Mouse (Mus musculus): Measurements from ENCODE around the gene Slc30a1.

The Slc30a1 gene

DNA sequence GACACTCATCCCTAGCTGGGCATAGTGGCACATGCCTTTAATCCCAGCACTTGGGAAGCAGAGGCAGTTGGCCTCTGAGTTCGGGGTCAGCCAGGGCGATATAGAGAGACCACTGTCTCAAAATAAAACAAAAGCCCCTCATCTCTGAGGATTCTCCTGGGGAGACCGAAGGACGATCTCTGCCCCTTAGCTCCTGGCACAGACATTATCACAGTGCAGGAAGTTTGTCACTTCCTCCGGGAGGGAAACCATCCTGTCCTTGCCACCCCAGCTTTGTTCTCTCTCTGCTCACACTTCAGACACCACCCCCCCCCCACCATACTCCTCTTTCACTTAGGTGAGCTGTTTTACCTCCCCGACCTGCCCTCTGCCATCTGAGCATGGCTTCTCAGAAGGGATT is 37.1 kb downstream of the Slc30a1 start:
- DNase-seq (ENCODE audit: inconsistent ontology term), result no peak

GRCm38 (mm10) chr1:191945341-191945740 is 38.8 kb downstream of the Slc30a1 start:
- no peak for DNase-seq (ENCODE audit: inconsistent ontology term)

DNA sequence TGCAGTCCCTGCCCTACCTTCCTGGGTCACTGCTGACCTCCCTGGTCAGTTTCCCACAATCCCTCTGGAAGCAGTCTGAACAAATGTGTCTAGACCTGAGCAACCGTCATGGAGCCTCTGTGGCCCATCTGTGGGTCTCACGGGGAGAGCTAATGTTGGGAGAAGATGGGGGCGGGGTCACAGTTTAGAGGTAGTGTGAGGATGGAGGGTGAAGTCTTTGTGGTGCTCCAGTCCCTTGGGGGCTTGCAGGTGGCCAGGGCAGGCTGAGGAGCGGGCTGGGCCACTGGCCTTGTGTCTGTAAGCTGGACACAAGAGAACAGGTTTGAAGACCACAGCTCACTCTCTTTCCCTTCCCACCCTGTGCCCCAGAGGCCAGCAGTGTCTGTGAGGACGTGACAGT is 39.2 kb downstream of the Slc30a1 start:
- no peak for DNase-seq (ENCODE audit: inconsistent ontology term)

DNA sequence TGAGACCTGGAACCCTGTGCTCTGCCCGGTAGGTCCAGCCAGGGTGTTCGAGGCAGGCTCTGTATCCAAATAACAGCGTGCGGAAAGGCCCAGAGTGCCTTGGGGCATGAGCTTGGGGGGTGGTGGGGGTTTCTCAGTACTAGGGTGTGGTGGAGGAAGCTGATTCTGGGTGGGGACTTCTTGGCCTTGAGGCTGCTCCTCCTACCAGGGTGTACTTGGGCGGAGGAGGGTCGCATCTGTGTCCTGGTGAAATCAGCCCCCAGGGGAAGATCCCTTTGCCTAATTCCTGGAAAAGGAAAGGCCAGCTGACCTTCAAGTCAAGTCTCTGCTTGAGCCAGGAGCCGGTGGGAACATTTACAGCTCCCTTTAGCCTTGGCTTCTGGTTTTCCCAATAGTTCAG is 39.7 kb downstream of the Slc30a1 start:
- DNase-seq (ENCODE audit: inconsistent ontology term), result no peak

- DNase-seq (ENCODE audit: inconsistent ontology term), result no peak
Observed at GRCm38 (mm10) chr1:191946835-191947234, 40.3 kb downstream of the Slc30a1 start.

DNA sequence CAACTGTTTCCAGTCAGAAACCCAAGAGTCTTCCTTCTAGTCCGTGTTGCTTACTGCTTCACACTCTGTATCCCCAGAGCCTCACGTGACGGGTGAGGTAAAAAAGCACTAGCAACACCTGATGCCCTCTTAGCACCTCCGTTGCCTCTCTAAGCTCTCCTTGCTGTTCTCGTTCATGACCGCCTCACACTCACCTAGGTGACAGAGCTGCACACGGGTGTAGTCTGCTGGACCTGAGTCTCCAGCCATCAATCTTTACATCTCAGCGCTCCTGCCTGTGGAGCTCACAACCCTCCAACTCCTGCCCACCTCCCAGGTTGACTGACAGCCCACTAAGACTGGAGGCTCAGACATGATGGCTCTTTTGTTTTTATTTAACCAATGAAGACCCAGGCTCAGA is 41.2 kb downstream of the Slc30a1 start:
- no peak for DNase-seq (ENCODE audit: inconsistent ontology term)

DNA sequence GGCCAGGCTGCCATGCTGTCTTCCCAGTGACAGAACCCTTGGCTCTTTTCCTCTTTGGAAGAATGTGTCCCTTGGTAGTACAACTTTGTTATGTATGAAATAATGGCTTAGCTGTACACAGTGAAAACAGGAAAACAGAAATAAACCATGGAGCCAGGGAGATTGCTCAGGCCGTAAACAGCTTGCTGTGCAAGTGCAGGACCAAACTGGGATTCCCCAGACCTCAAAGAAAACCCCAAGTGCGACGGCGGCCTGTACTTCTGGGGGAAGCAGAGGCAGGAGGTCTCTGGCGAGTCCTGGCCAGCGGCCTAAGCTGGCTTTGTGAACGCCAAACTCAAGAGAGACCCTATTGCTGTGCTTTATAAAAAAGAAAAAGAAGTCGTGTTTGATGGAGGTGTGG is 42.0 kb downstream of the Slc30a1 start:
- no peak for DNase-seq (ENCODE audit: inconsistent ontology term)

DNA sequence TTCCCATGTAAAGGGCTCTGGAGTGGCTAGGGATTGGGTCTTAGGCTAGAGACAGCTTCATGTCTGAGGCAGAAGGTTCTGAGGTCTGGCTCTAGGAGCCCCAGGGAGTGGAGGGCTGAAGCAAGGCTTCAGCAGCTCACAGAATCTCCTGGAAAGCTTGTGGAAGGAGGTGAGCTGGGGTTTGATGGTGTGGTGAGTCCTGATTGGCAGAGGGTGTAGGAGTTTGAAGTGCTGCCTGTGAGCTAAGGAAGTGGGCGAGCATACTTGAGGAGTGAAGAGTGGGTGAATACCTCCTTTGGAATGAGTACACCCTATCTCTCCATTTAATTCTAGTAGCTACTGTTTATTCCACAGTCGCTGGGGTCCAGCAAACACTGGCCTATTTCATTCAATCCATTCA is 44.0 kb downstream of the Slc30a1 start:
- DNase-seq (ENCODE audit: inconsistent ontology term), result no peak

DNA sequence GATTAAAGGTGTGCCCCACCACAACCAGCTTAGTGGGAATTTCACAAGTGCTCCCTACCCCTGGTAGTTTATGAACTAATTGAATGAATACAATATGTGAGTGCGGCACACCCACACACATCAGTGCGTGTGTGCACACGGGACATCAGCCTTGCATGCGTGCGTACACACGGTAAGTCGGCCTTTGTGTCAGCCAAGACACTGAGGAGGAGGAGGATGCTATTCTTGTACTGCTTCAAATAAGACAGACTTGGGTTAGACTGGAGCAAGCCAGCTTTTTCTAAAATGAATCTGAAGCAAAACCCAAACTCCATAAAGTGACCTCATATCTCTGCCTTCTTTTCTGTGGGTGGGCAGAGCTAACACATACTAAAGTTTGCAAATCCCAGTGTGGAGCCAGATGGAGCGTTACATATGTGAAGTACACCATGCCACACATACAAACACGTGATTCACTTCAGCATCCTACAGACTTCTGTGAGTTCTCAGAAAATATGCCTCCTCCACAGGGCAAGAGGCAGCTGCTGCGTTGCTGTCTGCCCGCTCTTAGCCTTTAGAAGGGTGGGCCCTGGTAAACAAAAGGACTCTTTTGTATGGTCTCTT is 46.3 kb downstream of the Slc30a1 start:
- DNase-seq (ENCODE audit: inconsistent ontology term), result no peak

GRCm38 (mm10) chr1:191955101-191955500 is 48.5 kb downstream of the Slc30a1 start:
- DNase-seq (ENCODE audit: inconsistent ontology term), result peak; percentile 12

DNA sequence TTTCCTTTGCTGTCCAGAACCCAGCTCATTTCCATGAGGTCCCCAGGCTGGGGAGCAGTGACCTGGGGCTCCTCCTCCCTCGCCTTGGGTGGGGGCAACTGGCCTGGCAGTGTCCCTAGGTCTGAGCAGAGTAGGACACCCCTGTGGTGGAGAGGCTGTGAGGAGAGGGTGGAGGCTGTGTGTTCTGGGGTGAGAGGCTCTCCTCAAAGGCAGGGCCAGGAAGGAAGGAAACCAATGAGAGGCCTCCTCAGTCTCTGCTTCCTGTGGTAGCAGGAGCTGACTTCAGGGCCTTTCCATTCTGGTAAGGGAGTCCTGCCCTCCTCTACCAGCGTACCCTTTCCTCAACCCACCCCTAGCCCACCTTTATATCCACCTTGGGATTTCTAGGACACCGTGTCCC is 49.7 kb downstream of the Slc30a1 start:
- no peak for DNase-seq (ENCODE audit: inconsistent ontology term)

- DNase-seq (ENCODE audit: inconsistent ontology term), result peak; percentile 44
Observed at GRCm38 (mm10) chr1:191956871-191957270, 50.3 kb downstream of the Slc30a1 start.

DNA sequence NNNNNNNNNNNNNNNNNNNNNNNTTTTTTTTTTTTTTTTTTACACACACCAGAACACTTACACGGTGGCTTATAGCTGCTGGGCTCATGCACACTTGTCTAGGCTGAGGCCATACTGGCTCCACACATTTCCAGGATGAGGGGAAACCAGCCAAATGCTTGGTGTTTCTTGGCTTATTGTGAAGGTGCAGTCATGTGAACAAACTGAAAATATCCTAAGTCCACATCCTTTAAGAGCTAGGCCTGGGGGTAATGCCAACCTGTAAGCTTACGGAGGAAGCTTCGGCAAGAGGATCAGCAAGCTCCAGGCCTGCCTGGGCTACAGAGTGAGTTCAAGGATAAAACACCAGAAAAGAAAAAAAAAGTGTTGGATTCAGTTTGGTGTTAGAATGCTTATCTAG is 50.8 kb downstream of the Slc30a1 start:
- peak; percentile 74 for DNase-seq (ENCODE audit: inconsistent ontology term)

GRCm38 (mm10) chr1:191960946-191961345 is 54.4 kb downstream of the Slc30a1 start:
- DNase-seq (ENCODE audit: inconsistent ontology term), result no peak

Measured in Muller cell, postnatal 12 days (primary cell).